Mouse (Mus musculus): ENCODE measurements around the gene Gadl1. TPM values are rescaled to one million over a fixed set of nuclear protein-coding genes. Genes with fewer than 3 reads are reported as not detected.

Gadl1 gene
- not detected in 2 replicates for polyA plus RNA-seq (2012)

DNA sequence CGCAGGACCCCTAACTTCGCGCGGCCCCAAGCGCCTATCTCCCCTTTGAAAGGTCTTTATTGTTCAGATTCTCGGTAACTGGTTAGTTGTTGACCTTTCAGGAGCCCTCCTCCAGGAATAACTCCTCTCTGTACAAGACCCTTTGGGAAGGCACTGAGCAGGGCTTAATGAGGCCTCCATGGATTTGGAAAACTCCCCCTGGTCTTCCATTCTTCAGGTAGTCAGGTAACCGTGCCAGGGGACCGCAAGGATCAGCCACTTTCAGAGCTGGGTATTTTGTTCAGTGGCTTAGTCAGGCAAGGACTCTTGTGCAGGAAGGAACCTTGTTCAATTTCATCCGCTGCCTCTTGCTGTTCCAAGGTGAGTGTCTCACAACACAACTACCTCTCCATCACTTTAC lies at the start of gene Gadl1:
Gadl1 (plus strand) TSS at position 301 of the 400 bp plus-strand sequence.
- no peak for TF ChIP-seq GATA1 (IDR thresholded peaks at IDR 0.05; ENCODE audit: low read length)

- no peak for TF ChIP-seq GATA1 (IDR thresholded peaks at IDR 0.05; ENCODE audit: low read length)
Measured at GRCm38 (mm10) chr9:115862802-115863201, 46.5 kb upstream of the Gadl1 start.

- TF ChIP-seq GATA1 (IDR thresholded peaks at IDR 0.05; ENCODE audit: low read length), result no peak
Measured at GRCm38 (mm10) chr9:115863326-115863725, 45.9 kb upstream of the Gadl1 start.

DNA sequence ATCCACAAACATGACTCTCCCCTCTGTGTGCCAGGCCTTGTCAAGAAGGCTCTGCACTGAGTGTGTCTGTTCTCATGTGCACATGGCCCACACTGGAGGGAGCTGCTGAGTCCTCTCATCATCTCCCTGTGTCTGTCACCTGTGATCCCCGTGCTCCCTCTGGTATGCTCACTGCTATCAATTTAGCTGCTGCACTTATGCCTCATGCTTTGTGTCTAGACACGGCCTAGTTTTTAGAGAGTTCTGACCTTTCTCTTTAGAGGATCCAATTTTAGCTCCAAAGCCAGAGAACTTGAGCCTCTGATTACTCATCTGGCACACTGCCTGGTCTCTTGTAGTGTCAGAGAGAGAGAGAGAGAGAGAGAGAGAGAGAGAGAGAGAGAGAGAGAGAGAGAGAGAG lies 42.0 kb upstream of the Gadl1 start:
- no peak for TF ChIP-seq GATA1 (IDR thresholded peaks at IDR 0.05; ENCODE audit: low read length)

DNA sequence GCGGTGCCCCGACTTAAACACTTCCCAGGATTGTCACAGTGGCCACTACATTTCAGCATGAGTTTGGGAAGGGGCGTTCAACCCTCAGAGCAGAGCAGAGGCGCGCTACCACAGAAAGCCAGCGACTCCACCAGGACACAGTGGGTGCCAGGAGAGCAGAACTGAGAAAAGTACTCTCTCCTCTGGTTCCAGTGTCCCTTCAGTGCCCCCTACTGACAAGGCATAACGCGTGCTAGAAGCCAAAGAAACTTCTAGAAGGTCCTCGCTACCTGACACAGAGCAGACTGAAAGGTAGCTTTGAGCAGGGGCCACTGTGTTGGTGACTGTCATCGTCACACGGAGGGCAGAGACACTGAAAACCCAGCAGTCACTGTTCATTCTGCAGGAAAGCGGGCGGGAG lies 39.1 kb upstream of the Gadl1 start:
- TF ChIP-seq GATA1 (IDR thresholded peaks at IDR 0.05; ENCODE audit: low read length), result no peak

- TF ChIP-seq GATA1 (IDR thresholded peaks at IDR 0.05; ENCODE audit: low read length), result no peak
Measured at GRCm38 (mm10) chr9:115870640-115871039, 38.6 kb upstream of the Gadl1 start.

DNA sequence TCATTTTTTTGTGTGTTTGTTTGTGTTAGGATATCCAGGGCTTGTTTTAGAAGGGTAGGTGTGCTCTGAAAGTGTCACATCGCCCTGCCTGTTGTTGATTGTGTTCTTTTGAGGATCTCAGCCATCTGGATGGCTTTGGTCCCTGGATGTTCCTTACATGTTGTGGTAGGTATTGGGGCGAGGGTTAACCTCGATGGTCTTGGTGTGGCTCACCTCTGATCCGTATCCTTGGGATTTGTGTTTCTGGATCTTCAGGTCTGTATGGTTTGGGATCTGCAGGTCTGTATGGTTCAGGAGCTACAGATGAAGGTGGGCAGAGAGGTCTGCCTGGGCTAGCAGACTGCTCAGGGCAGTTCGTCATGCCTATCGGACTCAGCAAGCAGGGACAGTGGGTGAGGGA lies 28.8 kb upstream of the Gadl1 start:
- TF ChIP-seq GATA1 (IDR thresholded peaks at IDR 0.05; ENCODE audit: low read length), result no peak

GRCm38 (mm10) chr9:115881137-115881536 lies 28.1 kb upstream of the Gadl1 start:
- no peak for TF ChIP-seq GATA1 (IDR thresholded peaks at IDR 0.05; ENCODE audit: low read length)

DNA sequence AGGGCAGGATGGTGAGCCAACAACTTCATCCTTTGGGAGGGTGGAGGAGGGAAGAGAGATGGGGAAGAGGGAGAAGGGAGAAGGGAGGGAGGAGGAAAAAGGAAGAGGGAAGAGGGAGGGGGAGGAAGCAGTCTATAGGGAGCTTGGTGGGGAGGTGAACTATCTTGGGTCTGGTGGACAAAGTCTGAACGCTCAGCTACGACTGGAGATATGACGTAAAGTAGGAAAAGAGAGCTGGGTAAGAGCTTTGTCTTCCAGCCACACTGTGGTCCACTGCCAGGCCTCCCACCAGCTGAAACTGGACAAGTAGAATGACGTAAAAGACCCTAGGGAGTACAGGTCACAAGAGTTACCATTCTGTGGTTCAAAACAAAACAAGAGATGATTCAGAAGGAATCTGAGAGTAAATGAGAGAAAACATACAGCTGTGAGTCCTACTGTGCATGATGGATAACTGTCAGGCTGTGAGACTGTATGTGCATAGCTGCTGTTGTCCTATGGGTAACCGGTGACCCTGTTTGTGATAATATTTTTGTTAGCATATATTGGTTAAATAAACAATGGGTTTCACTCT lies 26.5 kb upstream of the Gadl1 start:
- no peak for TF ChIP-seq GATA1 (IDR thresholded peaks at IDR 0.05; ENCODE audit: low read length)

- TF ChIP-seq GATA1 (IDR thresholded peaks at IDR 0.05; ENCODE audit: low read length), result no peak
Measured at GRCm38 (mm10) chr9:115883413-115883812, 25.8 kb upstream of the Gadl1 start.

- TF ChIP-seq GATA1 (IDR thresholded peaks at IDR 0.05; ENCODE audit: low read length), result no peak
Measured at GRCm38 (mm10) chr9:115887571-115887970, 21.7 kb upstream of the Gadl1 start.

DNA sequence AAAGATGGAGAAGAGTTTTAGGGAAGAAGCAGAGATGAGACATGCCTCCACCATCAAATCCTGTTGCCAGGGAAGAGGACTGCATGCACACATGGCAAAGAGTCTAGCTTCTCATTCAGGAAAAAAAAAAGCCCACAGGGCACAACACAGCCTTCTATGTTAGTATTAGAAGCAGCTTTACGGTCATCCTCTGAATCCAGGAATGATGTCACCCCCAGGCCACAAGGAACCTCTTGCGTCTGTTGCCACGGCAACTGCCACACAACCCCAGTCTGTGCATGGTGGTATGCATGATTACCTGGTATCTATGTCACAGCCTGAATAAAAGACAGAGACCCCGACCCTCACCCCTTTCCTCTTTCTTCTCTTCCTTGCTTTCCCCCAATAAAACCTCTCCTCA lies 16.1 kb upstream of the Gadl1 start:
- no peak for TF ChIP-seq GATA1 (IDR thresholded peaks at IDR 0.05; ENCODE audit: low read length)

DNA sequence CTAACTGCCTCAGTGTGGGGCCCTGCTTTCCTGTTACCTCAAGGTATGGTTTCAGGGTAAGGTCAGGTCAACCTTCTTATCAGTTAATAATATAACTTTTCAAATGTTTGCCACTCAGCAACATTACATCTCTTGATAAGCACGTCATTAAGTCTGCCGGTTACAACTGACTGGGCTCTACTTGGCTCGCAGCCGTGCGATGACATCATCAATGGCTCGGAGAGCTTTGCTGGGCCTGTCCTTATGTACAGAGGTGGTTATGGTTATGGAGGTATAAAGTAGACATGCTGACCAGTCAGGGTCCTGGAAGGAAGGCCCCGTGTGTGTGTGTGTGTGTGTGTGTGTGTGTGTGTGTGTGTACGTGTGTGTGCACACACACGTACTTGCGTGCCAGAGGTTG lies 15.3 kb upstream of the Gadl1 start:
- no peak for TF ChIP-seq GATA1 (IDR thresholded peaks at IDR 0.05; ENCODE audit: low read length)

DNA sequence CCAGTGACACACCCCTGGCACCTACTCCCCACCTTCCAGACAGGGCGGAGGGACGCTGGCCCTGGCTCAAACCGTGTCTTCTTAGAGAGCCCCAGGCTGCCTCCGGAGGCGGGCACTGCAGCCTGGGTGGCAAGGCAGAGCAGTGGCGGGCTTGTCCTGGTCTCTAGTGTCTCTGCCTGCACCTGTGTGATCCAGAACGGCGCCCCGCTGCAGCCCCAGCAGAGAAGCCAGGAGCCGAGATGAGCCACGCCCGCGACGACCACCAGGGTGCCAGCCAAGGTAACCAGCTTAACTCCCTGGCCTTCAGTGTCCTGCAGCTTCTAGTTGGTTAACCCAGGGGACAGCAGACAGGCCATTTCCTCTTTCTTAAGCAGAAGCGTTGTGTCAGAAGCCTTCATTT lies 930 bp upstream of the Gadl1 start:
- TF ChIP-seq GATA1 (IDR thresholded peaks at IDR 0.05; ENCODE audit: low read length), result no peak

DNA sequence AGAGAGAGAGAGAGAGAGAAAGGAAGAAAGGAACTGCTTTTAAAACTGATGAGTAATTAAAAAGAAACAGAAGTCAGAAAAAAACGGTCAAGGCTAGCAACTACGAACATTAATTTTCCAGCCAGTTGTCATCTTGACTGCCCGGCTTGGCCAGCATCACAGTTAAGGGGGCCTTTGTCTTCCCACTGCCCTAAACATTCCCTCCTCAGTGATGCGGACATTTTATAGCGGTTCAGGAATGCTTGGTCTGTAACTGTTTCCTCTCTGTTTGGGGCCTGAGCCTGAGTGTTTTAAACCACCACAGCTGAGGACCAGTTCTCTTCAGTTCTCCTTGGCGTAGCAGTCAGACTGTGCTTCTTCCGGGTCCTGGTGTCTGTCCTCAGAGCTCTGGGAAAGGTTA lies 4.8 kb downstream of the Gadl1 start:
- no peak for TF ChIP-seq GATA1 (IDR thresholded peaks at IDR 0.05; ENCODE audit: low read length)

GRCm38 (mm10) chr9:115915586-115916270 lies 6.5 kb downstream of the Gadl1 start:
- no peak for TF ChIP-seq GATA1 (IDR thresholded peaks at IDR 0.05; ENCODE audit: low read length)

DNA sequence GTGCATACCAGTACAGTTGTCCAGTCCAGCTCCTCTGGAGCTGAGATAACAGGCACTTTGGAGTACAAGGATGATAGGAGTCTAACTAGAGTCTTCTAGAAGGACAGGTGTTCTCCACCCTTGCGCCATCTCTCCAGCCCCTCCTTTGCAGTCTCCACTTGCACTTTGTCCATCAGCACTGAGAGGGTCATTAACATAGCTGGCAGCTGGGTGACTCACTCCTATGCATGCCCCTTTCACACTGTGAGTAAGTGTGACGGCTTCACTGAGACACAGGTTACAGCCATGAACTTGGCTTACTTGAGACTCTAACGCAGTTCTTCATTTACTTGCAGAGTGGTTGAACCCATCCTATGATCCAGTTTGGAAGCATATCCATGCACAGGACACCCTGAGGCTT lies 10.5 kb downstream of the Gadl1 start:
- TF ChIP-seq GATA1 (IDR thresholded peaks at IDR 0.05; ENCODE audit: low read length), result no peak

Data from G1E-ER4 (cell line).